Mouse (Mus musculus) myocyte (in vitro differentiated cells): ENCODE results near the gene Prpf8. TPM values are rescaled to one million over a fixed set of nuclear protein-coding genes. Genes with fewer than 3 reads are reported as not detected.

Source experiments
- H3K27me3 ChIP-seq: one replicate; pipeline ENCODE4 v1.6.1; 2011; ENCODE audit not compliant: control insufficient read depth, insufficient read depth, insufficient read length
- H3K36me3 ChIP-seq: one replicate; pipeline ENCODE4 v1.6.1; 2011; ENCODE audit not compliant: control insufficient read depth, insufficient read depth
- H3K4me2 ChIP-seq: one replicate; pipeline ENCODE4 v1.6.1; 2011; ENCODE audit warnings: low read depth, control low read depth
- H3K4me3 ChIP-seq: one replicate; pipeline ENCODE4 v1.5.1; 2011; ENCODE audit warnings: mild to moderate bottlenecking, control low read depth, moderate library complexity
- H3K79me2 ChIP-seq: one replicate; pipeline ENCODE4 v1.6.1; 2011; ENCODE audit not compliant: control insufficient read depth, insufficient read depth
- H3ac ChIP-seq: one replicate; pipeline ENCODE4 v1.6.1; 2011; ENCODE audit not compliant: control insufficient read depth, insufficient read length
- CEBPB ChIP-seq: IDR thresholded peaks from 2 replicates; pipeline ENCODE4 v1.6.1; 2011; ENCODE audit warnings: mild to moderate bottlenecking, moderate library complexity; ENCODE audit not compliant: poor library complexity, insufficient read depth, severe bottlenecking
- E2F4 ChIP-seq: IDR thresholded peaks from one replicate; pipeline ENCODE4 v1.6.1; 2011; ENCODE audit warnings: mild to moderate bottlenecking, control low read depth, moderate library complexity; ENCODE audit not compliant: insufficient read depth
- MAX ChIP-seq: IDR thresholded peaks from one replicate; pipeline ENCODE4 v1.6.1; 2011; ENCODE audit warnings: low read depth, mild to moderate bottlenecking, control low read depth
- MYOD1 ChIP-seq, 3 experiments: IDR thresholded peaks; one replicate each; pipeline ENCODE4 v1.6.1; 2011; ENCODE audit warnings: control low read depth in 2 of 3, low read depth in 2 of 3, mild to moderate bottlenecking in 2 of 3, moderate library complexity in 1 of 3; ENCODE audit not compliant: insufficient read length in 2 of 3, control insufficient read depth in 1 of 3
- MYOG ChIP-seq, 3 experiments: IDR thresholded peaks; one replicate each; pipeline ENCODE4 v1.6.1; 2011; ENCODE audit warnings: control low read depth in 2 of 3, low read depth in 2 of 3, mild to moderate bottlenecking in 2 of 3; ENCODE audit not compliant: insufficient read length in 2 of 3, control insufficient read depth in 1 of 3, insufficient read depth in 1 of 3
- POLR2A ChIP-seq: IDR thresholded peaks from one replicate; pipeline ENCODE4 v1.6.1; 2011; ENCODE audit warnings: low read depth, mild to moderate bottlenecking, control low read depth, moderate library complexity; ENCODE audit not compliant: insufficient read length
- POLR2AphosphoS2 ChIP-seq: IDR thresholded peaks from one replicate; pipeline ENCODE4 v1.6.1; 2011; ENCODE audit warnings: low read depth, control low read depth; ENCODE audit not compliant: insufficient read length
- REST ChIP-seq: IDR thresholded peaks from one replicate; pipeline ENCODE4 v1.6.1; 2011; ENCODE audit warnings: mild to moderate bottlenecking, control low read depth, moderate library complexity; ENCODE audit not compliant: insufficient read depth, insufficient read length
- SRF ChIP-seq: IDR thresholded peaks from one replicate; pipeline ENCODE4 v1.6.1; 2011; ENCODE audit warnings: low read depth; ENCODE audit not compliant: control insufficient read depth, insufficient read length
- TCF12 ChIP-seq: IDR thresholded peaks from one replicate; pipeline ENCODE4 v1.6.1; 2011; ENCODE audit warnings: mild to moderate bottlenecking, control low read depth; ENCODE audit not compliant: poor library complexity, insufficient read depth, severe bottlenecking
- TCF3 ChIP-seq: IDR thresholded peaks from one replicate; pipeline ENCODE4 v1.6.1; 2011; ENCODE audit warnings: low read depth, control low read depth; ENCODE audit not compliant: insufficient read length
- USF1 ChIP-seq: IDR thresholded peaks from one replicate; pipeline ENCODE4 v1.6.1; 2011; ENCODE audit warnings: low read depth, mild to moderate bottlenecking, control low read depth, moderate library complexity
- polyA plus RNA-seq: library from polyadenylated mRNA; unstranded; fragments of >200 nt; fragmentation: generic; extraction: Trizol; gene quantifications from one replicate; pipeline ENCODE4 v1.2.1, GENCODE M21; 2012; ENCODE audit warnings: missing spikeins

The Prpf8 gene
- polyA plus RNA-seq, 1 experiment, result 93.0 TPM

DNA sequence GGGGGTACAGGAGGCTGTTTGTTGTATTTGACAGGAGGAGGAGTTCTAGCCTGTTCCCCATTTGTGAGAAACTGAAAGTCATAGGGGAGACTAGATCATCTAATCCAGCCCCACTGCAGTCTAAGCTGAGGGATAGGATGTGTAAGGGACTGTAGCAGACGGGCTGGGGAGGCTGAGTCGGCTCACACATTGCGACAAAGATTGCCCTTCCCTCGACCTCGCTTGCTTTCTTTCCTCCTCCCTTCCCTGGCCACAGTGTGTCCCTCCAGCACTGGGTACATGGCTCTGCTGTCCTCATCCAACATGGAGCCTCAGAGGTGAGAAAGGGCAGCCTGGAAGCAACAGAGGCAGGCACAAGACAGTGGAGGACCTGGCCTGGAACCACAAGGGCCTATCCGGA, 21.6 kb upstream of the Prpf8 start:
- peaks cover 37% of the 10 kb centered on the region for H3K79me2 ChIP-seq

DNA sequence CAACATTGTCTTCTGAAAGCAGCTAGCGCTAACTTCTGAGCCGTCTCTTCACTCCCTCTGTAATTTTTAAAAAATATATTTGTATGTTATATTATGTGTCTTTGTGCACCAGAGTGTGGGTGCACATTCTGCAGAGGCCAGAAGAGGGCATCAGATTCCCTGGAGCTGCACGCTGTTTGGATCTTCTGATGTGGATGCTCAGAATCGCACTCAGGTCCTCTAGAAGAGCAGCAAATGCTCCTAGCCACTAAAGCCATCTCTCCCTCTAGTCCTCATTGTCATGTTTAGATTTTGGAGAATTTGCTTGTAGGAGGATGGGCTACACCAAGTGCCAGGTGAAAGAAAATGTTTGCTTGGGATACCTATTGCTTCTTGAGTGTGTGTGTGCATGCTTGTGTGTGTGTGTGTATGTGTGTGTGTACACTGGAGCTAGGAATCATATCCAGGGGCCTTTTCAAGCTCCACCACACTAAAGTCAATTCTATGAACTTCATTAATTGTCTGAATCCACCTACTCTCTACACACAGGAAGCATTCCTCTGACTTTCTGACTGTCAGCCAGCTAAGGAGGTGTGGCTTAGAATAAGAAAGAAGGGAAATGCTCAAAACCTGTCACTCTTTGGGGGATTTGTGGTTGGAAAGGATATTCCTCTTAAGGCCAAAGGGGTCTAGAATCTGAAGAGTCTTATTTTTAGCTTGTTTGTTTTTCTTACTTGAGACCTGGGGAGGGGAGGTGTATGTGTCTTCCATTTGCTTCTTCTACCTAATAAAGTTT, 19.7 kb upstream of the Prpf8 start:
- TF ChIP-seq CEBPB, result no peak
- peak; percentile 82 for TF ChIP-seq POLR2AphosphoS2
- no peak for TF ChIP-seq REST
- no peak for TF ChIP-seq E2F4
- no peak for TF ChIP-seq TCF12
- TF ChIP-seq TCF3, result no peak
- TF ChIP-seq POLR2A, result peak; percentile 14
- no peak for TF ChIP-seq USF1
- peaks cover 37% of the 10 kb centered on the region for H3K36me3 ChIP-seq
- no peaks in the 10 kb centered on the region for H3K27me3 ChIP-seq
- no peak overlapping the region for H3ac ChIP-seq
- peaks cover 33% of the 10 kb centered on the region for H3K79me2 ChIP-seq
- no peak overlapping the region for H3K4me3 ChIP-seq
- H3K4me2 ChIP-seq, result no peak overlapping the region

More for the DNA sequence above, 21.6 kb upstream of the Prpf8 start:
- H3K4me2 ChIP-seq, result peak overlapping the region; percentile 99
- no peak overlapping the region for H3ac ChIP-seq
- no peaks in the 10 kb centered on the region for H3K27me3 ChIP-seq
- peaks cover 37% of the 10 kb centered on the region for H3K36me3 ChIP-seq
- TF ChIP-seq POLR2AphosphoS2 (peak; percentile 90), POLR2A (peak; percentile 53), CEBPB (no peak), MYOG (IDR thresholded peaks at IDR 0.05; ENCODE audit: control insufficient read depth in 1 of 3, insufficient read depth in 1 of 3, insufficient read length in 2 of 3, low read depth in 2 of 3) (no peak), E2F4 (no peak)
- peak overlapping the region; percentile 98 for H3K4me3 ChIP-seq

DNA sequence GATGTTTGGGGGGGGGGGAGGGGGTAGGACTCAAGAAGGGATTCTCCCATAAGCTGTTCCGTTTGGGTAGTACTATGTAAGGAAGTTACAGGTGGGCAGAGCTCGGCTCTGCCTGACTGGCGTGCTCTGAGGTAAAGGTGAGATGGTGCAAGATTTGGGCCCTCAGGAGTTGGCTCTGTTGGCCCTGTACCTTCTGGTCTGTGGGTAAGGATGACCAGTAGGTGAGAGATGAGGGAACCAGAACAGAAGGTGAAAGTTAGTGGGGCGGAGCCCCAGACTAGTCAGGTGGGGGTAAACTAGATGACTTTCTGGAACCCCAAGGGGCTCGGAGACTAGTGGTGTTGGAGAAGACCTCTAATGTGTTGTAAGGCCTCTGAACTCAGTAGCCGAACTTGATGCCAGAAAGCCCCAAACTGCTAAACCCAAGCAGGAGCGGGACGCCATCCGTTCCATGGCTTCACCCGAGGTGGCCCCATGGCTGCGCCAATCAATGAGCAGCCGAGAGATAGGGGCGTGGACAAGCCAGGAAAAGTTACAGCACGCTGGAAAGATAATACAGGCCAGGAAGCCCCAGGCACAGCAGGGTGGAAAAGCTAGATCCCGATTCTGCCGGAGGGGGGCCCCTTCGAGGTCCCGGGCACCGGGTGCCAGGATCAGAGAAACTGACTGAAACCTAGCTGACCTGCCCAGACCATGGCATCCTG, 19.0 kb upstream of the Prpf8 start:
- Histone ChIP-seq H3K27me3 (no peaks in the 10 kb centered on the region), H3K79me2 (peaks cover 28% of the 10 kb centered on the region), H3K4me2 (no peak overlapping the region), H3K36me3 (peaks cover 37% of the 10 kb centered on the region), H3ac (no peak overlapping the region), H3K4me3 (no peak overlapping the region)
- TF ChIP-seq POLR2AphosphoS2 (peak; percentile 71), SRF (no peak), POLR2A (peak; percentile 41)

- no peak for TF ChIP-seq REST
- TF ChIP-seq SRF, result no peak
- no peak for TF ChIP-seq USF1
- TF ChIP-seq CEBPB, result no peak
- TF ChIP-seq MYOD1 (IDR thresholded peaks at IDR 0.05; ENCODE audit: control insufficient read depth in 1 of 3, insufficient read length in 2 of 3, low read depth in 2 of 3), result no peak
- no peak for TF ChIP-seq MAX
- no peak for TF ChIP-seq POLR2A
- no peak for TF ChIP-seq MYOG (IDR thresholded peaks at IDR 0.05; ENCODE audit: control insufficient read depth in 1 of 3, insufficient read depth in 1 of 3, insufficient read length in 2 of 3, low read depth in 2 of 3)
- TF ChIP-seq TCF3, result no peak
- Histone ChIP-seq H3K79me2 (peaks cover 21% of the 10 kb centered on the region), H3K27me3 (no peaks in the 10 kb centered on the region), H3K4me3 (no peak overlapping the region), H3K36me3 (peaks cover 37% of the 10 kb centered on the region), H3ac (no peak overlapping the region), H3K4me2 (no peak overlapping the region)
Measured at GRCm38 (mm10) chr11:75468410-75468809, 18.2 kb upstream of the Prpf8 start.

DNA sequence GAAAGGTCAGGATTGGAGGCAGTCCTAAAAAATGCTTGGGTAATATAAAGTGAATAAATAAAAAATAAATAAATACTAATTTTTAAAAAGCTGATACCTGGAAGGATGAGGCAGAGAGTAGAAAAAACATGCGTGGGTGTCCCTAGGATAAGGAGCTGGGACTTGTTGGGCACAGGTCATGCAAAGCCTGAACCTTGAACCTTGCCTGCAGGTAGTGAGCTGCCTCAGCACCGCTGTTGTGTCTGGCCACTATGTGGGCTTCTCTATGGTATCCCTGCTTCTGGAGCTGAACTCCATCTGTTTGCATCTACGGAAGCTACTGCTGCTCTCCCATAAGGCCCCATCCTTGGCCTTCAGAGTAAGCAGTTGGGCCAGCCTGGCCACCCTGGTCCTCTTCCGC, 17.4 kb upstream of the Prpf8 start:
- Histone ChIP-seq H3K4me3 (no peak overlapping the region), H3K27me3 (no peaks in the 10 kb centered on the region), H3ac (no peak overlapping the region), H3K79me2 (peaks cover 13% of the 10 kb centered on the region), H3K4me2 (no peak overlapping the region), H3K36me3 (peaks cover 30% of the 10 kb centered on the region)
- TF ChIP-seq MAX, result no peak
- TF ChIP-seq POLR2AphosphoS2, result peak; percentile 63
- TF ChIP-seq POLR2A, result no peak
- no peak for TF ChIP-seq SRF
- no peak for TF ChIP-seq E2F4
- no peak for TF ChIP-seq CEBPB
